Mouse (Mus musculus) MEL (cell line): Measurements from ENCODE around the gene 9430015G10Rik. TPM values are rescaled to one million over a fixed set of nuclear protein-coding genes. Genes with fewer than 3 reads are reported as not detected.

ENCODE experiments used
- DNase-seq: peaks from one replicate; pipeline ENCODE4 v3.0.0; 2011; ENCODE audit warnings: low read depth, low spot score
- H3K27ac ChIP-seq: 2 replicates; pipeline ENCODE4 v1.5.1; 2012; ENCODE audit warnings: low read depth, mild to moderate bottlenecking, control low read depth, low read length, moderate library complexity; ENCODE audit not compliant: control insufficient read depth
- H3K27me3 ChIP-seq, 2 experiments: fragments of 150-350 bp in 1 of 2; sonication (generic) in 1 of 2; 2 replicates each; pipeline ENCODE4 v1.6.1; 2012; ENCODE audit warnings: low read length in 2 of 2, mild to moderate bottlenecking in 2 of 2, improper control_type of control experiment in 1 of 2, moderate library complexity in 1 of 2; ENCODE audit not compliant: insufficient read depth in 2 of 2, control insufficient read depth in 1 of 2
- H3K36me3 ChIP-seq, 2 experiments: 2 replicates each; pipeline ENCODE4 v1.6.1; 2012 to 2014; ENCODE audit warnings: low read length in 2 of 2, improper control_type of control experiment in 1 of 2, inconsistent platforms in 1 of 2, mild to moderate bottlenecking in 1 of 2; ENCODE audit not compliant: insufficient read depth in 2 of 2, control insufficient read depth in 1 of 2
- H3K4me1 ChIP-seq, 2 experiments: fragments of 150-350 bp in 1 of 2; sonication (generic) in 1 of 2; 2 replicates each; pipeline ENCODE4 v1.6.1; 2012; ENCODE audit warnings: low read length in 2 of 2, improper control_type of control experiment in 1 of 2, mild to moderate bottlenecking in 1 of 2; ENCODE audit not compliant: insufficient read depth in 2 of 2, control insufficient read depth in 1 of 2
- H3K4me3 ChIP-seq, 2 experiments: fragments of 150-350 bp in 1 of 2; sonication (generic) in 1 of 2; 2 replicates each; pipeline ENCODE4 v1.5.1; 2012; ENCODE audit warnings: low read depth in 2 of 2, low read length in 2 of 2, mild to moderate bottlenecking in 2 of 2, moderate library complexity in 2 of 2, control low read depth in 1 of 2, improper control_type of control experiment in 1 of 2; ENCODE audit not compliant: control insufficient read depth in 1 of 2, insufficient read depth in 1 of 2
- H3K79me2 ChIP-seq: 2 replicates; pipeline ENCODE4 v1.6.1; 2012; ENCODE audit warnings: mild to moderate bottlenecking, low read length, moderate library complexity; ENCODE audit not compliant: control insufficient read depth, poor library complexity, insufficient read depth
- H3K9ac ChIP-seq: 2 replicates; pipeline ENCODE4 v1.6.1; 2012; ENCODE audit warnings: low read depth, mild to moderate bottlenecking, control low read depth, low read length, moderate library complexity; ENCODE audit not compliant: control insufficient read depth, poor library complexity, severe bottlenecking
- H3K9me3 ChIP-seq: fragments of 150-350 bp; sonication (generic); replicated peaks from 2 replicates; pipeline ENCODE4 v1.6.1; 2012; ENCODE audit warnings: mild to moderate bottlenecking, low read length, improper control_type of control experiment, moderate library complexity; ENCODE audit not compliant: insufficient read depth
- CHD2 ChIP-seq: IDR thresholded peaks from 2 replicates; pipeline ENCODE4 v1.6.1; 2011; ENCODE audit warnings: low read length, improper control_type of control experiment
- ETS1 ChIP-seq: IDR thresholded peaks from 2 replicates; pipeline ENCODE4 v1.6.1; 2012; ENCODE audit warnings: low read depth, mild to moderate bottlenecking, inconsistent platforms, low read length, improper control_type of control experiment, moderate library complexity
- GATA1 ChIP-seq: IDR thresholded peaks from 2 replicates; pipeline ENCODE4 v1.6.1; 2011; ENCODE audit warnings: low read depth, low read length, improper control_type of control experiment
- HCFC1 ChIP-seq: IDR thresholded peaks from 2 replicates; pipeline ENCODE4 v1.6.1; 2012; ENCODE audit warnings: low read depth, mild to moderate bottlenecking, inconsistent platforms, low read length, improper control_type of control experiment, moderate library complexity
- JUND ChIP-seq: IDR thresholded peaks from 2 replicates; pipeline ENCODE4 v1.6.1; 2011; ENCODE audit warnings: low read depth, mild to moderate bottlenecking, improper control_type of control experiment, low read length
- MAX ChIP-seq: IDR thresholded peaks from 2 replicates; pipeline ENCODE4 v1.6.1; 2011; ENCODE audit warnings: low read length, improper control_type of control experiment
- MAZ ChIP-seq: IDR thresholded peaks from 2 replicates; pipeline ENCODE4 v1.6.1; 2012; ENCODE audit warnings: low read depth, mild to moderate bottlenecking, inconsistent platforms, low read length, improper control_type of control experiment
- MEF2A ChIP-seq: IDR thresholded peaks from 2 replicates; pipeline ENCODE4 v1.6.1; 2014; ENCODE audit warnings: low read depth, mild to moderate bottlenecking, inconsistent platforms, low read length, improper control_type of control experiment; ENCODE audit not compliant: poor library complexity, insufficient replicate concordance, severe bottlenecking; ENCODE audit errors: extremely low read depth
- MYB ChIP-seq: IDR thresholded peaks from 2 replicates; pipeline ENCODE4 v1.6.1; 2011; ENCODE audit warnings: mild to moderate bottlenecking, low read depth, low read length, improper control_type of control experiment
- NELFE ChIP-seq: IDR thresholded peaks from 2 replicates; pipeline ENCODE4 v1.6.1; 2011; ENCODE audit warnings: low read depth, low read length, improper control_type of control experiment
- NRF1 ChIP-seq: IDR thresholded peaks from 2 replicates; pipeline ENCODE4 v1.6.1; 2014; ENCODE audit warnings: low read depth, mild to moderate bottlenecking, inconsistent platforms, low read length, improper control_type of control experiment, moderate library complexity; ENCODE audit not compliant: poor library complexity, insufficient read depth, severe bottlenecking
- RCOR1 ChIP-seq: IDR thresholded peaks from 2 replicates; pipeline ENCODE4 v1.6.1; 2012; ENCODE audit warnings: low read depth, mild to moderate bottlenecking, inconsistent platforms, low read length, improper control_type of control experiment
- SMC3 ChIP-seq: IDR thresholded peaks from 2 replicates; pipeline ENCODE4 v1.6.1; 2011; ENCODE audit warnings: low read depth, low read length, improper control_type of control experiment
- TBP ChIP-seq: IDR thresholded peaks from 2 replicates; pipeline ENCODE4 v1.8.0; 2011; ENCODE audit warnings: low read depth, low read length, improper control_type of control experiment
- UBTF ChIP-seq: IDR thresholded peaks from 2 replicates; pipeline ENCODE4 v1.6.1; 2012; ENCODE audit warnings: low read depth, mild to moderate bottlenecking, inconsistent platforms, low read length, improper control_type of control experiment, moderate library complexity, borderline replicate concordance; ENCODE audit not compliant: insufficient read depth
- ZC3H11A ChIP-seq: IDR thresholded peaks from 2 replicates; pipeline ENCODE4 v1.6.1; 2012; ENCODE audit warnings: low read depth, mild to moderate bottlenecking, inconsistent platforms, low read length, improper control_type of control experiment
- ZNF384 ChIP-seq: IDR thresholded peaks from 2 replicates; pipeline ENCODE4 v1.6.1; 2012; ENCODE audit warnings: low read depth, mild to moderate bottlenecking, inconsistent platforms, low read length, improper control_type of control experiment
- polyA plus RNA-seq, 2 experiments: library from polyadenylated mRNA; stranded (reverse) in 1 of 2; unstranded in 1 of 2; fragments of >175 nt in 1 of 2; fragments of >200 nt in 1 of 2; gene quantifications; 2 replicates each; pipeline versions ENCODE4 v1.2.1 to v1.2.4; 2012; ENCODE audit warnings: low replicate concordance in 2 of 2, low read depth in 1 of 2; ENCODE audit not compliant: insufficient read length in 2 of 2, insufficient read depth in 1 of 2, missing spikeins in 1 of 2
- total RNA-seq: library from RNA; depleted of rRNA; stranded (reverse); fragments of 300-350 nt; gene quantifications from 2 replicates; pipeline ENCODE4 v1.2.3, GENCODE M21; 2012

9430015G10Rik gene
- total and polyA plus RNA-seq, 3 experiments = 28.7 to 52.9 TPM; not detected in 1

DNA sequence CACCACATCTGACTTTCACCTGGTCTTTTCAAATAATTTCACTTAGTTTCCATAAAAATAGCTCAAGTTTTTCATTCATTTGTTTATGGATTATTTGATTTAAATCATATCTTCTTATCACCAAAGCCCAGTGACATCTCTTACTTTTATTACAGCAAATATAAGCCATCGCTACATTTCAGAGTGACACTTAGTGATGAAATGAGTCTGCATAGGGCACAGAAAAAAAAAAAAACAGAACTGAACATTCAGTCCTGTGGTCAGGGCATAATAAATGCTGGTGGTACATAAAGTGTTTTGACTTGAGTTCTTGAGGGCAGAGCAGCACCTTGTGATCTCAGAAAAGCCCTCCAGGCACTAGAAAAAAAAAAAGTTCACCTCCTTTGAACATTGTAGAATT, 13.6 kb upstream of the 9430015G10Rik start:
- Histone ChIP-seq H3K36me3 (0 out of 4 replicates have a peak, but pooled peaks cover 0 to 2% of the 10 kb centered on the region in 2 experiments), H3K4me1 (no peaks in the 10 kb centered on the region; a peak in 1 of 4 replicates), H3K9ac (no peak overlapping the region), H3K79me2 (no peaks in the 10 kb centered on the region), H3K4me3 (no peak overlapping the region), H3K27me3 (peaks cover 2 to 3% of the 10 kb centered on the region in 2 experiments; a peak in 2 of 4 replicates), H3K9me3 (no peaks in the 10 kb centered on the region), H3K27ac (no peak overlapping the region)
- no peak for DNase-seq
- TF ChIP-seq UBTF = no peak
- TF ChIP-seq MYB = no peak
- TF ChIP-seq TBP = 0 out of 2 replicates have a peak, but pooled peaks have one; percentile 32
- no peak for TF ChIP-seq MEF2A
- TF ChIP-seq ZC3H11A = no peak
- peak; percentile 51 for TF ChIP-seq ZNF384

DNA sequence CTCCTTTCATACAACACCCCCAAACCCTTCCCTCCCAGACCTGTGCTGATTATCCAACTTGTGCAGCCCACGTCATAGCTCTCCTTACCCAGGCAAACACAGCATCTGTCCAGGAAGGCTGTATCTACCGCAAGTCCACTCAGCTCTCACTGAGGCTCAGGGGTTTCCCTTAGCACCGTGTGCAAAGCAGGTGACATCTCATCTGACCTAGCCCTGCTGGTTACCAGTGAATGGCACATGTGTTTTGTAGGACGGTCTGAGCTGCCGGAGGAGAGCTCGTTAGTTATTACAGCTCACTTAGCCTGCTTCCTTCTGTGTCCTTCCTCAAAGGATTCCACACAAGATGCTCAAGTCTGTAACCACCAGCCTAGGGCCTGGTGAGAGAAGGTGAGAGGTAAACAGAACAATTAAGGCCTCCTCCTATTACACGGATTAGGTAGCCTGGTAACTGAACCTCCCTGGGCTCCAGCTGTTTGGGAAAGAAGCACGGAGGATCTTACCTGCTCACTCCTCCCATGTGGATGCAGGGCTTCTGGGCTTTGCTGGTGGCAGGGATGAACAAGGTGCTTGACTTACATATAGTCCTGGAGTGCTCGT, 11.9 kb upstream of the 9430015G10Rik start:
- H3K36me3 ChIP-seq = peaks cover 0 to 4% of the 10 kb centered on the region in 2 experiments; a peak in 1 of 4 replicates
- no peak for DNase-seq
- no peaks in the 10 kb centered on the region for H3K79me2 ChIP-seq
- H3K9ac ChIP-seq = no peak overlapping the region
- H3K27me3 ChIP-seq = peaks cover 1 to 2% of the 10 kb centered on the region in 2 experiments; a peak in 2 of 4 replicates
- H3K4me1 ChIP-seq = no peaks in the 10 kb centered on the region; a peak in 2 of 4 replicates
- no peak overlapping the region for H3K27ac ChIP-seq
- no peak for TF ChIP-seq ZNF384
- no peak for TF ChIP-seq MAX
- no peak for TF ChIP-seq MYB
- TF ChIP-seq NRF1 = no peak
- TF ChIP-seq UBTF = no peak
- TF ChIP-seq GATA1 = no peak
- TF ChIP-seq NELFE = no peak
- no peak for TF ChIP-seq CHD2
- TF ChIP-seq ETS1 = no peak
- no peak for TF ChIP-seq HCFC1
- no peak for TF ChIP-seq JUND
- no peak for TF ChIP-seq RCOR1
- TF ChIP-seq MAZ = no peak
- no peak for TF ChIP-seq SMC3
- H3K9me3 ChIP-seq = no peaks in the 10 kb centered on the region
- no peak overlapping the region for H3K4me3 ChIP-seq
